Mouse (Mus musculus) midbrain, postnatal 0 days (tissue): ENCODE results near the gene Rbx1. TPM values are rescaled to one million over a fixed set of nuclear protein-coding genes. Genes with fewer than 3 reads are reported as not detected.

Experiments
- ATAC-seq: fragments of 200-750 bp; cut with Nextera tagmentation; 2 replicates; pipeline ENCODE4 v1.8.0; 2017; ENCODE audit warnings: moderate number of reproducible peaks, mild to moderate bottlenecking, moderate TSS enrichment, moderate library complexity; ENCODE audit not compliant: low FRiP score
- DNase-seq: peaks from one replicate; pipeline ENCODE4 v3.0.0-alpha.2; 2015; ENCODE audit warnings: low spot score
- H3K27ac ChIP-seq: fragments of 300-500 bp; sonication (generic); 2 replicates; pipeline ENCODE4 v1.5.1; 2014; ENCODE audit warnings: low read depth, mild to moderate bottlenecking, low read length, mixed read lengths
- H3K27me3 ChIP-seq: fragments of 300-500 bp; sonication (generic); 2 replicates; pipeline ENCODE4 v1.6.1; 2014; ENCODE audit warnings: low read length, control low read depth, mixed read lengths; ENCODE audit not compliant: insufficient read depth
- H3K36me3 ChIP-seq: fragments of 300-500 bp; sonication (generic); 2 replicates; pipeline ENCODE4 v1.6.1; 2014; ENCODE audit warnings: low read length, control low read depth, mixed read lengths; ENCODE audit not compliant: insufficient read depth
- H3K4me1 ChIP-seq: fragments of 300-500 bp; sonication (generic); 2 replicates; pipeline ENCODE4 v1.6.1; 2014; ENCODE audit warnings: mild to moderate bottlenecking, control low read depth, antibody characterized with exemption, low read length, mixed read lengths; ENCODE audit not compliant: insufficient read depth
- H3K4me2 ChIP-seq: fragments of 300-500 bp; sonication (generic); 2 replicates; pipeline ENCODE4 v1.6.1; 2014; ENCODE audit warnings: low read depth, mild to moderate bottlenecking, low read length, mixed read lengths; ENCODE audit not compliant: poor library complexity, severe bottlenecking
- H3K4me3 ChIP-seq: fragments of 300-500 bp; sonication (generic); 2 replicates; pipeline ENCODE4 v1.5.1; 2014; ENCODE audit warnings: low read depth, mild to moderate bottlenecking, low read length, moderate library complexity
- H3K9ac ChIP-seq: fragments of 300-500 bp; sonication (generic); replicated peaks from 2 replicates; pipeline ENCODE4 v1.6.1; 2014; ENCODE audit warnings: mild to moderate bottlenecking, low read length, moderate library complexity, mixed read lengths; ENCODE audit not compliant: poor library complexity, severe bottlenecking
- H3K9me3 ChIP-seq: fragments of 300-500 bp; sonication (generic); 2 replicates; pipeline ENCODE4 v1.6.1; 2016; ENCODE audit warnings: low read length, control low read depth
- CTCF ChIP-seq: IDR thresholded peaks from 2 replicates; pipeline ENCODE4 v1.5.1; 2016; ENCODE audit warnings: antibody characterized with exemption, mild to moderate bottlenecking
- WGBS: fragments of 180-500 bp; shearing (Covaris S2); extraction: QIAGEN DNeasy Blood & Tissue Kit; methylation state at CpG from one replicate; pipeline ENCODE4 v1.1.7; 2014; 5-methylcytosine and 5-hydroxymethylcytosine counted together
- polyA plus RNA-seq: library from polyadenylated mRNA; unstranded; fragments of >200 nt; fragmentation: Nextera tagmentation; extraction: Ambion mirVana; gene quantifications from 2 replicates; pipeline ENCODE4 v1.2.1, GENCODE M21; 2015
- total RNA-seq: library from RNA; depleted of rRNA; stranded (reverse); fragments of >200 nt; gene quantifications from 2 replicates; pipeline ENCODE4 v1.2.3, GENCODE M21; 2014

Gene Rbx1
- total and polyA plus RNA-seq, 2 experiments from 2014 or later, result 152 to 397 TPM

GRCm38 (mm10) chr15:81515221-81515620 is 49.1 kb downstream of the Rbx1 start:
- Histone ChIP-seq H3K9me3 (no peaks in the 10 kb centered on the region), H3K4me1 (no peaks in the 10 kb centered on the region)
- ATAC-seq, result no peak

DNA sequence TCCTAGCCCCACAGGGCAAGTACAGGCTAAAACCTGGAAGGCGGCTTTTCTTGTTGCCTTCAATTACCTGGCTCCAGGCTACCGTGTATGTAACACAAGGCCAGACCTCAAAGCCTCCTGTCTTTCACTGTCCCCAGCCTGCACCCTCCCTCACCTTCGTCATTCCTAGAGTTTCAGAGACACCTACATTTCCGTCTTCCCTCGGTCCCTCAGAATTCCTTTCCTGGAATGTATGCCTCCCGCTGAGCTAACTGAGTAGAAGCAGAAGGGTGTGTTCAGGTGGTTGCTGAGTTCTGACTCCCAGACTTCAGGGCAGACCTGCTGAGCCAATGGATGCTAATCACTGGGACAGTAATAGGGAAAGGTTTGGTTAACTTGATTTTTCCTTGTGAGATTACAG is 51.9 kb downstream of the Rbx1 start:
- H3K36me3 ChIP-seq, result no peaks in the 10 kb centered on the region
- no peaks in the 10 kb centered on the region for H3K9me3 ChIP-seq
- ATAC-seq (no peak), DNase-seq (no peak)
- TF ChIP-seq CTCF, result no peak
- H3K4me3 ChIP-seq, result no peak overlapping the region
- no peaks in the 10 kb centered on the region for H3K4me1 ChIP-seq
- 53% methylated on average over 6 of the region's 6 CpGs for WGBS
- no peaks in the 10 kb centered on the region for H3K27me3 ChIP-seq
- no peak overlapping the region for H3K4me2 ChIP-seq
- no peak overlapping the region for H3K27ac ChIP-seq
- no peak overlapping the region for H3K9ac ChIP-seq

More at GRCm38 (mm10) chr15:81515221-81515620, 49.1 kb downstream of the Rbx1 start:
- no peaks in the 10 kb centered on the region for H3K27me3 ChIP-seq
- no peaks in the 10 kb centered on the region for H3K36me3 ChIP-seq
- no peak for TF ChIP-seq CTCF
- H3K9ac ChIP-seq, result no peak overlapping the region
- no peak overlapping the region for H3K27ac ChIP-seq
- DNase-seq, result no peak
- no peak overlapping the region for H3K4me2 ChIP-seq
- H3K4me3 ChIP-seq, result no peak overlapping the region
- 90% methylated on average over 3 of the region's 3 CpGs for WGBS

- H3K4me1 ChIP-seq, result no peaks in the 10 kb centered on the region
- no peaks in the 10 kb centered on the region for H3K9me3 ChIP-seq
- no peak overlapping the region for H3K9ac ChIP-seq
- 80% methylated on average over 5 of the region's 5 CpGs for WGBS
- H3K27ac ChIP-seq, result no peak overlapping the region
- no peak for DNase-seq
- ATAC-seq, result no peak
- H3K4me2 ChIP-seq, result no peak overlapping the region
- no peak overlapping the region for H3K4me3 ChIP-seq
- H3K36me3 ChIP-seq, result no peaks in the 10 kb centered on the region
- TF ChIP-seq CTCF, result no peak
- no peaks in the 10 kb centered on the region for H3K27me3 ChIP-seq
Measured at GRCm38 (mm10) chr15:81518761-81519160, 52.7 kb downstream of the Rbx1 start.

DNA sequence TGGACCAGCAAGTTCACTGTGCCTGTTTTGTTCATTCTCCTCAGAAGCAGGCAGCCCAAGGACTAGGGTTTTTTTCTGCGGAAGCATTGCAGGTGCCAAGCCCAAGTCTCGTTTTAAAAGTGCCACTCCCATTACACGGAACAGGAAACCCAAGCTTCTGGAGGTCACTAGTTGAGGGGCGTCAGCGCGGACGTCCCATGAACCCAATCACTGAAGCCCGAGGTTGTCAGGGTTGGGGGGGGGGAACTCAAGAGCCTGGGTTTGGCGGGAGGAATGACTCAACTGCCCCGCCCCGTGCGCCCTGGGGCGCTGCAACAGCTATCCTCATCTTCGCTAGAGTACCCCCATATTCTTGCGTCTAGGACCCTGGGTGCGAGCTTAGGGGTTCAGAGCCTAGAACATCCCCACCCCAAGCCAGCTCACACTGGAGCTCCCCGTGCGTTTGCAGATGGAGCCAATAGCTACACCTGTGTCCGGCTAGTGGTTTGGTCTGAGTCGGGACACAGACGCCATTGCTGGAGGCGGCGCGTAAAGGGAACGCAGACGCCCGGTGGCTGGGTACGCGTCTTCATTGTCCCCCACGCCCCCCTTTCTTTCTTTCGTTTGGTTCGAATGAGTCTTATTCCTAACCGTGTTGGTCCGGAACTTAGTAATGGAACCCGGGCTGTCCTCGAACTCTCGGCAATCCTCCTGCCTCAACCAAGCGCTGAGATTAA is 56.1 kb downstream of the Rbx1 start:
- Histone ChIP-seq H3K36me3 (no peaks in the 10 kb centered on the region), H3K4me2 (peak overlapping the region; percentile 95), H3K9ac (peak overlapping the region; percentile 77), H3K27ac (peak overlapping the region; percentile 84), H3K4me3 (peak overlapping the region; percentile 58), H3K4me1 (no peaks in the 10 kb centered on the region), H3K27me3 (no peaks in the 10 kb centered on the region), H3K9me3 (no peaks in the 10 kb centered on the region)
- ATAC-seq (peak; percentile 67), DNase-seq (peak; percentile 66)
- under 1% methylated on average over 38 of the region's 38 CpGs for WGBS
- TF ChIP-seq CTCF, result no peak

- DNase-seq, result peak; percentile 14
- no peaks in the 10 kb centered on the region for H3K36me3 ChIP-seq
- under 1% methylated on average over 15 of the region's 16 CpGs for WGBS
- H3K9ac ChIP-seq, result peak overlapping the region; percentile 77
- H3K4me2 ChIP-seq, result peak overlapping the region; percentile 95
- H3K4me3 ChIP-seq, result peak overlapping the region; percentile 58
- peak overlapping the region; percentile 84 for H3K27ac ChIP-seq
- H3K4me1 ChIP-seq, result no peaks in the 10 kb centered on the region
- H3K9me3 ChIP-seq, result no peaks in the 10 kb centered on the region
- ATAC-seq, result peak; percentile 35; the same call in 1 of the 2 replicates
- no peaks in the 10 kb centered on the region for H3K27me3 ChIP-seq
- TF ChIP-seq CTCF, result no peak
Measured at GRCm38 (mm10) chr15:81522761-81523168, 56.7 kb downstream of the Rbx1 start.

GRCm38 (mm10) chr15:81523169-81523871 is 57.2 kb downstream of the Rbx1 start:
- peak overlapping the region; percentile 84 for H3K27ac ChIP-seq
- ATAC-seq, result peak; percentile 91
- no peaks in the 10 kb centered on the region for H3K4me1 ChIP-seq
- no peaks in the 10 kb centered on the region for H3K27me3 ChIP-seq
- H3K36me3 ChIP-seq, result no peaks in the 10 kb centered on the region
- under 1% methylated on average over 41 of the region's 41 CpGs for WGBS
- peak overlapping the region; percentile 77 for H3K9ac ChIP-seq
- peak overlapping the region; percentile 58 for H3K4me3 ChIP-seq
- peak overlapping the region; percentile 95 for H3K4me2 ChIP-seq
- TF ChIP-seq CTCF, result peak; percentile 30
- peak; percentile 91 for DNase-seq
- H3K9me3 ChIP-seq, result no peaks in the 10 kb centered on the region
